Mouse (Mus musculus) urinary bladder, postnatal 36 days (tissue): ENCODE results near the gene Ppm1h.

ENCODE experiments used
- DNase-seq, 2 experiments: peaks; one replicate each; pipeline ENCODE4 v3.0.0; 2022; ENCODE audit warnings: low spot score in 2 of 2, mixed read lengths in 1 of 2

The Ppm1h gene

DNA sequence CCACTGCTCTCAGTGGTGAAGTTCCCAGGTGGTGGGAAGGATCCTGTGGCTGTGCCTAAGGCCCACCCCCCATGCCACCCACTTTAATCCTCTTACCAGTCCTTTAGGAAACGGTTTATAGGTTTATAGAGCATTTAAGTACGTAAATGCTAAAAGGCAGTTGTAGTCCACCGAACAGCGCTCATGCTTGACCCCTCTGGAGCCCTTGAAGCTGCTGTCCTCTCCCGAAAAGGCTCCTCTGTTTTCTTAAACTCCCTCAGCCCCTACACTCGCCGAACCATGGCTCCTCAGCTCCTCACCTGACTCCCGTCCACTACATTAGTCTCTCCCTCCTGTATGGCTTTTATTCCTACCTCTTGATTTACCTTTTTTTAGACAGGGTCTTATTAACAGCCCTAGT is 131.3 kb downstream of the Ppm1h start:
- DNase-seq, result no peak

DNA sequence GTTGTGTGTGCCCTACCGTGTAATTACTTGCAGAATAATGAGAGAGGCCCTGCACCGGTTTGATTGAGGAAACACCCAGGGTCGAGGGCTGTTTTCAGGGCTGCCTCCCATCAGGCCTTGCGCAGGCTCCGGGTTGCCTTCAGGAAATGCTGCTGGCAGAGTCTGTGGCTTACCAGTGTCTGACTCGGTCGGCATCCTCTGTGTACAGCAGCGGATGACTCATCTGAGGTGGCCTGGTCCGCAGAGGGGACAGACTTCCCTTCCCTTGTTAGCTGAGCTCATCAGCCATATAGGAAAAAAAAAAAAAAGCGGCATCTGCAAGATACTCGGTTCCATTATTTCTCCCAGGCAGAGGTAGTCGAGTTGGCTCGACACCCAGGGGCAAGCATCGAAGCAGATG is 136.5 kb downstream of the Ppm1h start:
- DNase-seq, result peak in 1 of 2 experiments; percentile 57

DNA sequence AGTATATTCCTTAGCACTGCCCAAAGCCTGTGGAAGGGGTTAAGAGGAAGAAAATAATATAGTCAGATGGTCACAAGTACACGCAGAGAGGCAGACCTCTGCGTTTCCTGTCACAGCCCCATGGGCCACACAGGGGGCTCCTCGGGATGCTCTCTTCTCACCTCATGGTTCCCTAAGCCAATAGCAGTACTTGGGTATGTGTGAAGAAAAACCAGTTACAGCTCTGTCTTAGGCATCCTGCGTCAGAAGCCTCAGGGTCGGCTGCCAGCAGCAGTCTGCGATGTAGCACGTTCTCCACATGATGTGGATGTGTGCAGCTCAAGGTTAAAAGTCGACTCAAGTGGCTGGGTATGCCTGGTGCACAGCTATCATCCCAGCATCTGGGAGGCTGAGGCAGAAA is 139.2 kb downstream of the Ppm1h start:
- no peak for DNase-seq

DNA sequence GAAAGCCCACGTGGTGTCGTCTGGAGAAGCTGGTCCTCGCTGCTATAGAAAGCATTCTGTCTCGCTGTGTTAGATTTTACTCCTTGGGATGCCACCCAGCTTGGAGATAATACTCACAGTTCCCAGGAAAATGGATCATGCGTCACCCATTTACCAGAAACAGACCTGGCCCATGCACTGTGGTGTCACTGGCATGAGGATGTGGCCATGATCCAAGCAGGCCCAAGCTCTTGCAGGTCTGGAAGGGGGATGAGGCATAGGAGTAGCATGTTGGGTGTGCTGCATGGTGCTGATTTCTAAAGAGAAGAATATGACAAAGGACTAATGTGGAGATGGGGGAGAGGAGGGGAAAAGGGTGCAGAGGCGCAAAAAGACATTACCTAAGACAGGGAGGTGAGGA is 141.2 kb downstream of the Ppm1h start:
- no peak for DNase-seq

DNA sequence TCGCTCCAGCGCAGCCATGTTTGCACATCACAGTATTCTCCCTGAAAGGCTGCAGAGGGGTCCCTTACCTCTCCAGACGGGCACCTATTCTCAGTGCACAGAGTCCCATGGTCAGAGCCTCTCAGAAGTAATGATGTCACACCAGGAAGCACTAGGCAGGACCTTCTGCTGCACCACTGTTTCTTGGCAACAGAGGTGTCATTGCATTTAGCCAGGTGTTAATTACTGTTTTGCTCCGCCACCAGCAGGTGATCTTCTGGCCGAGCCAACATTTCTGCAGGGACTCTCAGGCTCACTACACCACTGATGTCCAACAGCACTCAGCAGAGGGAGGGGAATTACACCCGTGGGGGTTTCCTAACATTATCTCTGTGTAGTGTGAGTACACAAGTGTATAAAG is 143.0 kb downstream of the Ppm1h start:
- DNase-seq, result no peak

DNA sequence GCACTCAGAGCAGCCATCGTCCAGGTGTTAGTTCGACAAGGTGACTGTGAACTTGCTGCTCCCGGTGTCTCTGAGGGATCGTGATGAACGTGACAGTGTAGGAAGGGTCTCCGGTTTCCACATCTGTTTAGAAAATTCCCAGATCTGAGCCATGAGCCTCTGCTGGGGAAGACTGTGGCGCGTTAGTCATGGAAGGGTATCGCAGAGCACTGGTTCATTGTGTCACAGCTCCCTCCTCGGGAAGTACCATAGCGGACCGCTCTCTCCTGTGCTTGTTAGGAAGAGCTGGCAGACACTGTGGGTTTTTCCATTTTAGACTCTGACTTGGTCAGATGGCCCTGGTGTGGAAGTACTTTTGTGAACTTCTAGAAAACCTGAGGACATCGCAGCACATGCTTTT is 145.1 kb downstream of the Ppm1h start:
- DNase-seq, result no peak

DNA sequence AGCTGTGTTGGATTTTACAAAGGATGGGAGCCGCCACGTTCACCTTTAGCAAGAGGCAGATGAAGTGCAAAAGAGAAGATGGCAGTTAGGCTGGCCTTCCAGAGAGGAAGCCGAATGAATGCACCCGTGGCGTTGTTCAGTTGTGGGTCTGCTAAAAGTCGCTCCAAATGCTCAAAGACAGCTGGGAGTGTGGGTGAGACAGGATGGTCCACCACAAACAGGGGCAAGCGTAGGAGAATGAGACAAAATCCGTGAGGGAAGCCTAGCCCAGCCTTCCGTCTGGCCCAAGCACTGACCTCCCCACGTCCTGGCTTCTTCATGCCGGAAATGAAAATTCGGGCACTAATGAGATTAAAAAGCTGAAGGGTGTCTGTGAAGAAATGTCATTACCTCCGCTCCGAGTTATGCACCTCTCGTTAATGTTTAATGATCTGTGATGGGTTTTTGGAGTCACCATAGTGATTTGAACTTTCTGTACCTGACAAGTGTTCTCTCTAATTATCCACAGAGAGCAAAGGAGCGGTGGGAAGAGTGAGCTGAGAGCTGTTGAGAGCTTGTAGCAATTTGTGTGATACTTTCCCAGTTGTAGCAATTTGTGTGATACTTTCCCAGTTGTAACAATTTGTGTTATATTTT is 148.3 kb downstream of the Ppm1h start:
- DNase-seq, result no peak

DNA sequence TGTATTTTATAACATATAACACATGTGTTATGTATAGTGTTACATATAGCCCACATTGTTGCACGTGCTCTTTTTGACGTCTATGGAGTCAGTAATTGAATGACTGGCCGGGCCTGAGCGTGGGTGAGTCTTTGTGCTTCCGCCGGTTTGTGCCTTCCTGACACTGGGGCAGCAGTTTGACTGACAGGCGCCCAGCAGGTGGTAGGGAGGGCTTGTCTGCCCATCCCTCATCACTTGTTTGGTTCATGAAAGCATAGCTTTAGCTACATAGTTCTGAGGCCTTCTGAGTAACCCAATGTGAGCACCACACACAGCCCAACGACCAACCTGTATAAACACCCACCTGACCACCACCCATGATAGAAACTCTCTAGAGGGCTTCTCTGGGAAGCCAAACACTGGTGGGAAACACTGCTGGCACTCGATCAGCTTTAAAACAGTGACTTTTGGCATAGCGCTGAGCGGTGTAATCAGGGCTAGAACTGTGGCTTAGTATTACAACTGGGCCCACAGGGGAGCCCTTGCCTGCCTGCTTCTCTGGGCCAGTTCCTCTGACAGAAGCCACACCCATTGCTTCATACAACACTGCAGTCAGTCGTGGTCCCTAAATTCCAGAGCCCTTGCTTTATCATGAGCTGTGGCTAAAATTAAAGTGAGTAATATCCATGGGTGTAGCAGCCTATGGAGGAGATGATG is 149.3 kb downstream of the Ppm1h start:
- no peak for DNase-seq

DNA sequence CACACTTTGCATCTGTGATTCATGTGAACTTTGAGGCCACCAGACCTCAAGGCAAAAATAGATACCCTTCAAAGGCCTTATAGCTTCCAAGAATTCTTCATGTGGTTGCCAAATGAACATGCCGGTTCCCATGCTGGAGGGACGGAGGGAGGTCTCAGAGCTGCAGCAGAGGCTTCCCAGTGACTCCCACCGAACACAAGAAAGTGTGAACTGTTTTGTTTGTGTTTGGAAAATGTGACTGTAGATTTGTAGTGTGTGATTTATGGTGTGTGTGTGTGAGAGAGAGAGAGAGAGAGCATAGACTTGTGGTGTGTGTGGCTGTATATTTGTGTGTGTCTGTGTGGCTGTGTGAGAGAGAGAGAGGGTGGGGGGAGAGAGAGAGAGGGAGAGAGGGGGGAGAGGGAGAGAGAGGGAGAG is 151.2 kb downstream of the Ppm1h start:
- DNase-seq, result no peak

DNA sequence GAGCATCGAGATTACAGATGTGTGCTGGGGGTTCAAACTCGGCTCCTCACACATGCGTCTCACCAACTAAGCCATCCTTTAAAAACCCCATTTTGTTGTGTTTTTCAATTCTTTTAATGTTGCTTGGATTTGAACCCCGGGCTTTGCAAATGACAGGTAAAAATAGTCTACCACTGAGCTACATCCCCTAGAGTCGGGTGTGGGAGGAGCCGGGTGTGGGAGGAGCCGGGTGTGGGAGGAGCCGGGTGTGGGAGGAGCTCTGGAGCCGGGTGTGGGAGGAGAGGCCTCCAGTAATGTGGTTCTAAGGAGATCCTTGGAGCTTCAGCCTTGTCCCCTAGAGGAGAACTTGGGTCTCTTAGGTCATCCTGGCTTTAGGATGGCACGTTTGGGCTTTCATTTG is 152.1 kb downstream of the Ppm1h start:
- DNase-seq, result no peak

DNA sequence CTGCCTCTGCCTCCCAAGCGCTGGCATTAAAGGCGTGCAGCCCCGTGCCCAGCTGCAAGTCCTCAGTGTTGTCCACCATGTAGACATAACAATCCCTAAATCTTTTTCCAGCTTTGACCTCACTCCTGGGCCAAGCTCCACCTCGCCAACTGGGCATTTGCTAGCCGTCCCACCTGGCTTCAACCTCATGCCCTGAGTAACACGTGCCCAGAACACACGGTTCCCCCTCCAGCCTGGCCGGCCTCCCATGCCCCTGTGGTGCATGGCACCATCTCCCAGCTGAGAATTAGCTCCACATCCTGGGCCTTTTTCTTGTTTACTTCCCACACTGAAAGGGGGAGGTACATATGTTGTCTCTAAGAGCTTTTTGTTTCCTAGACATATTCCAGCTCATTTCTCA is 163.5 kb downstream of the Ppm1h start:
- DNase-seq, result no peak

DNA sequence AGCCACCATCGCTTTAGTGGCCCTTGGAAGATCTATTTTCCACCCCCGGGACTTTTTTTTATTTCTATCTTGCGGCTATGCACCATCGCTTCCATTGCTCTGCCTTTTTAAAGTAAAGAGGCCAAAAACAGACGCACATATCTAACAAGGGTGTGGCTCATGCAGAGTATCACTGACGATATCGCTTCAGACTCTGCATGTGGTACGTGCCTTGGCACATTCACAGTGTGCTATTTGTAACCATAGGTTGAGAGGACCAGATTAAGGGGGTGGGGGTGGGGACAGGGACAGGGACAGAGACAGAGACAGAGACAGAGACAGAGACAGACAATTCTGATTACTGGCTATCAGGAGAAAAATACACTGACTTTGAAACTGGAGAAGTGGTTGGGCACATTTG is 164.4 kb downstream of the Ppm1h start:
- no peak for DNase-seq

DNA sequence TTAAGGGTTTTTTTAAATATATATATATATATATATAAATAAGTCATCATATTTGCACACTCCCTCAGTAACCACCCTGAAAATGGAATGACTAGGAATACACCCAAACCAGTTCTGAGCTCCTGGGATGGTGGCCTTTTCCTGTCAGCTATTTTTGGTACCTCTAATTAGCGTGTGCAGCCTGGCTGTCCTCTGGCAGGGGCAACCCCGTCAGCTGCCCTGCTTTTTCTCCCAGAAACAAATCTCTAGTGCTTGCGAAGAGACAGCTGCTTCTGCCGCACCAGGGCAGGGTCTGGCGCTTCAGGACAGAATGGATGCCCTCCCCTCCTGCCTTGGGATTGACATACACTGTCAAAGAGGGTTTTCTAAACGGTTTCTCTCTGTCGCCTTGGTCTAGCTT is 166.9 kb downstream of the Ppm1h start:
- DNase-seq, result no peak

DNA sequence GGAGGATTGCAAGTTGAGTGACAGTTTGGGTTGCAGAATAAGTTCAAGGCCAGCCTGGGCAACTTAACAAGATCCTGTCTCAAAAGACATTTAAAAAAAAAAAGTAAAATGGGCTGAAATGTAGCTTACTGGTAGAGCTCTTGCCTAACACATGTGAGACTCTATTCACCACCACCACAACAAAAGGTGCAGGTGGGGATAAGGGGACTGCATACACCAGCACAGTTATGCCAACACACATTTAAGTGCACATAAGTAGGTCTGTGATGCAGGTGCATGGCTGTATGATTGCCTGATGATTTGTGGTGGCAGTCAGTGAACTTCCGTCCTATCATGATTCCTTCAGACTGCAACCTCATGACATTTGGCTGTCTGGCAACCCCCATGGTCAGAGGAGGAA is 167.9 kb downstream of the Ppm1h start:
- no peak for DNase-seq

DNA sequence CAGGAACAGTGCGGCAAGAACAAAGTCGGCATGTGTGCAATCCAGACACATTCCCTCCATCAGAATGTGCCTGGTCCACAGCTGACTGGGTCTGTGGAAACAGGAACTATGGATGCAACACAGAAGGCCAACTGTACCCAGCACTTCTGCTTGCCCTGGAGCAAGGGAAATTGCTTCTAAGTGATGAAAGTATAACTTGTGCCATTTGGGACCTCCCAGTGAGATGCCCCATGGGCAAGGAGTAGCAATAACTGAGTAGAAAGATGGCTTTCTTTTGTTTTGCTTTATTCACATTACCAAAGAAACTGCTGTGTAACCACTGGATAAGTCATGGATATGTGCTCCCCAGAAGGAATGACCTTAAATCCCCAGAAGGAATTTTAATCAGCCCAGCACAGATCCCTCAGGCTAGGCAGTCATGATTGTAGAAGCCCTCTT is 169.5 kb downstream of the Ppm1h start:
- no peak for DNase-seq

DNA sequence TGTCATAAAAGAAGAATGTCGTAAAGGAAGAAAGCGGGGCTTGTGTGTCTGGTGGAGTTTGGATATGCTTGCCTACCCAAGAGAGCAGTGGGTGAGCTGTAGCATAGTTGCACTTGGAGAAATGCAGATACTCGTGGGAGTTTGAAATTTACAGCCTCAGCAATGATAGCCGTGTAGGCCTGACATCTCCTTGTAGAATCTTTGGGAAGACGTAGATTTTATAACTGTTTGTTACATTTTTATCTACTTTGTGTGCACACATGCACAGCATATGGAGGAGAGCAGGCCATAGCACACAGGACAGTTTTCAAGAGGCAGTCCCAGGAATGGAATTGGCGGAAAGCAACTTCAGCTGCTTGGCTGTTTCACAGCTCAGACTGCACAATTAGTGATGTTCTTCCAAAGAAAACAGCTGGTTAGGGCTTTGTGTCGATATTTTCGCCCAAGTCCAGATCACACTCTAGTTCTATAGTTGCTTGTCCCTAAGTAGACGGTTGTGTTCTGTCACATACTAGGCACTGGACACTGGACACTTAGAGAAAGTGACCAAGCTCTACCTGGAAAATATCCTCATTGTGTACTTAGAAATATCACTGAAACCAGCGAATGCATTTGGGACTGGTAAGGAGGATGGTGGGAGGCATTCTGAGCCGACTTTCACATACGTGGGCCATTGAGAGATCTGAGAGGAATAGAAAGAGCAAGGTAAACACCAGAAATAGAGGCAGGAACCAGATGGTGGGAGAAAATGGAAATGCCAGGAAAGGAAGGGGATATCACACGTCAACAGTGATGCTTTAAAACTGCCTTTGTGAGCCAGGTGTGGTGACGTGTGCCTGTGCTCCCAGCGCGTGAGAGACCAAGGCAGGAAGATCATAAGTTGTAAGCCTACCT is 173.0 kb downstream of the Ppm1h start:
- no peak for DNase-seq

DNA sequence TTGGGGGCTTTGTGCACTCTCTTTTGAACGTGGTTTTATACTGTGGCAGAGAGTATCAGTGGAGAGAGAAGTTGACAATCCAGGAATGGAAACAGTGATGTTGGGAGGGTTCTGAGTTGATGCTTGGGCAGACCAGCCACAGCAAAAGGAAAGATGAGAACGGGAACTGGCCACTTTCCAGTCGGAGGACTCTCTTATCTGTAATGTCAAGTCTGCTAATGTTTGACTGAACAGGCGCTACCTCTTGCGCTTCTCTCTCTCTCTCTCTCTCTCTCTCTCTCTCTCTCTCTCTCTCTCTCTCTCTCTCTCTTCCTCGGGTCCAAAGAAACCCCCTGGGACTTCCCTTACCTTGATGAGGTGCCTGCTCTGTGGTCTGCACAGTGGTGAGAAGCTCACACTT is 176.0 kb downstream of the Ppm1h start:
- no peak for DNase-seq

DNA sequence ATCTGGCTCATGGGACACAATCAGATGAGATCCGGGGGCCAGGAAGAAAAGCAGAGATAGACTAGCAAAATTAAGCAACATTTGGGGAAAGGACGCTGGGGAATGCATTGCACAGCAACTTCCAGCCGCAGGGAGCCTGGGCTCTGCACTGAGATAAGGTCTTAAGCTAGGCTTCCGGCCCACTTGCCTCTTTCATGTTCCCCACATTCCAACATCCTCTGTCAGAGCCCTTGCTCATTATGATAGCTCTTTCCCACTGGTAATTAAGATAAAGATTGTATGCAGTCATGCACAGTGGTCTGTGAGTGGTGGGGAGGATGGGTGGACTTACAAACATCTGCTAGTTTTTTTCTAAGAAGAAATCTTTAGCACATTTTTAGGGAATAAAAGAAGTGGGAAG is 176.6 kb downstream of the Ppm1h start:
- no peak for DNase-seq

DNA sequence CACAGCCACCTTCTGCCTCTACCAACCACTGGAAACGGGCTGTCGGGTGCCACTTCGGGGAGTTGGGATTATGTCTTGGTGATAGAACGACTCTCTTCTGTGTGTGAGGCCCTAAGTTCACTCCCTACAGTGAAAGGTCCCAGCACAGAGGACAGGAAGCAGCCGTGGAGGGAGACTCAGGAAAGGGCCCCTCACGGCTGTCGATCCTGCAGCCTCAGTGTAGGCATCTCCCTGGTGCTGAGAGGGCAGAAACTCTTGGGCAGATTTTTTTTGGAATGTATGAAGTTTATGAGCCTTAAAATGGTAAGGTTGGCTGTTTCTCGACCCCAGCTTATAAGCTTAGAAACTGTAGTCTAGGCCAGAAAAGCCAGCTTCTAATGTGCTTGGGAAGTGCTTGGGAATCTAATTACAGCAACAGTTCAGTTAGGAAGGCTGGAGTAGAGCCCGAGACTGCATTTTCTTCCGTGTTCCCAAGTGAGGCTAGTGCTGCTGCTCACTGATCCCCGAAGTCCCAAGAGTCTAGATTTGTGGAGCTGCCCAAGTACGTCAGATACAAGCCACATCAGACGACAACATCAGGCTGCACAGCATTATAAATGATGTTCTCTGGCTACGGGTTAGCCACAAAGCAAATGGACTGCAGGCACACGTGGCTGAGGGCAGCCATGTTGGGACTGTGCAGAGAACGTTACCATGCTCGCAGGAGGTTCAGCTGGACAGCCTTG is 177.6 kb downstream of the Ppm1h start:
- no peak for DNase-seq

DNA sequence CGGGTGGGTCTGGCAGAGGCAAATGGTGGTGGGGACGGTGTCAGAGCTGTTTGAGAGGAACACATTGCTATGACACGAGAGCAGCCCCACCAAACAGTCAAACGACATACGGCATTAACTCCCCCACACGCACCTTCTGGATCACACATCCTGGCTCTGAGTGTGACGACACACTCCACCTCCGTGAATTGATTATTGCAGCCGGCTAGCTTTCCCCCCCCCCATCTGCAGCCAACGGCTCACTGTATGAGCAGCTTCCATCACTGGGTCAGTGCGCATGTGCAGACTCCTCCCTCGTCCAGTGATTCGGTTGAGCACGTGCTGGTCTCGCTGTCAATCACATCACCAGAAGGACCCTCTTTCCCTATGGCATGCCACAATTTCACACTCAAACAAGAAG is 178.6 kb downstream of the Ppm1h start:
- DNase-seq, result no peak

DNA sequence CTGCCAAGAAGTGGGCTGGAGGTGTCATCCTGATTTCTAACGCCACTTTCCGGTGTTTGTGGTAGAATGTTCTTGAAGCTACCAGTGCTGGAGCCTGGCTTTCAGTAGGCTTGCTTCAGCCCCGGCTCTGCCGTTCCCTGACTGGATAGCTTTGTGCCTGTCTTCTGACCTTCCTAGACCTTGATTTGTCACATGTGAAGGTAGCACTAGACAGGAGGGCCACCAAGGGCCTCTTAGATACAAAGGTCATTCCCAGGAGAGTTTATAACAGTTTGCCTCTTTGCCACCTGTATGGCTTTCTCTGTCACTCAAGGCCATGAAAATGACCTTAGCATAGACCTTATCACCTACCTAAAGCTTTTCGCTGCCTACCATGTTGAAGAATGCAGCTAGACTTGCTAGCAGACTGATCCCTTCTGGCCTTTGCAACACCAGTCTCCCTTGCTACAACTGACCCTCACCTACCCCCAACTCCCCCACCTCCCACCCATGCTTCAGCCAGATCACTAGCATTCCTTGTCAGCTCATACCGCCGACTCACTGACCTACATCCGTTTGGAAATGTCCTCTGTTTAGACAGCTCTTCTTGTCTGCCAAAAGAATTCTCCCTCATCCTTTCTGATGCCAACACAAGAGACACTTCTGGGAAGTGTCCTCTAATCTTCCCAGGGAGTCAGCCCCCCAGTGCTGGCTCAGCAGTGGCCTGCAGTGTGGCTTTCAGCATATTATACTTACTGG is 180.5 kb downstream of the Ppm1h start:
- DNase-seq, result no peak

DNA sequence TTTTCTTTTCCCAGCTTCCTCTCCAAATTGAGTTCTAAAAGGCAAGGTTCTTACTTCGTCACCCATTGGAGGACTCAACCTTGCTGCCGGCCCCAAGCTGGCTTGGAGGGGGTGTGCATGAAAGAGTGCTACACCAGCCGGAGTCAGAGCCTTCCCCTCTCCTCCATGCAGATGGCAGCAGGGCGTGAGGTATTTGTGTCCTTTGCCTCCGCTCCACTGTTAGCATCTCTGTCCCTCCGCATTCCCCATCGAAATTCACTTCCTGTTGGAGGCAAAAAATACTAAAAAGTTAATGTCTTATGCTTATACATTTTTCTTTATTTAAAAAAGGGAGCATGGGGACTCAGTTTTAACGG is 181.1 kb downstream of the Ppm1h start:
- DNase-seq, result no peak
